Mouse (Mus musculus): ENCODE measurements around the gene Cntnap5a. TPM values are rescaled to one million over a fixed set of nuclear protein-coding genes. Genes with fewer than 3 reads are reported as not detected.

Gene Cntnap5a
- total and polyA plus RNA-seq, 3 experiments: not detected

- Histone ChIP-seq H3K36me3 (replicated peaks in 1 of 2; ENCODE audit: control insufficient read depth in 1 of 2, insufficient read depth in 1 of 2, low read length in 1 of 2) (no peaks in the 10 kb centered on the region), H3K79me2 (replicated peaks; ENCODE audit: control insufficient read depth, extremely low read depth, insufficient read depth, poor library complexity, severe bottlenecking) (no peaks in the 10 kb centered on the region), H3K9ac (ENCODE audit: insufficient read depth, low read depth) (no peak overlapping the region), H3K27me3 (replicated peaks) (no peaks in the 10 kb centered on the region), H3K27ac (ENCODE audit: insufficient read depth, low read depth) (no peak overlapping the region), H3K4me1 (ENCODE audit: control insufficient read depth in 1 of 2, insufficient read depth in 2 of 2) (no peaks in the 10 kb centered on the region), H3K9me3 (replicated peaks; ENCODE audit: low read length) (peaks cover 41% of the 10 kb centered on the region), H3K4me2 (ENCODE audit: insufficient read depth, low read depth, poor library complexity, severe bottlenecking) (no peak overlapping the region), H3K4me3 (replicated peaks in 1 of 3; ENCODE audit: low read depth in 2 of 3, low read length in 2 of 3, poor library complexity in 1 of 3) (no peak overlapping the region)
- DNase-seq (ENCODE audit: extremely low read depth): no peak
- dilution Hi-C loops (cut with MboI; ENCODE audit: extremely low pct_ligation_motif_present, extremely low pct_unique_long_range_greater_than_20kb, low sequenced_read_pairs) (no loop called here), in situ Hi-C loops (cut with MboI; ENCODE audit: low pct_ligation_motif_present, low pct_unique_long_range_greater_than_20kb, low sequenced_read_pairs) (no loop called here)
- no peak for TF ChIP-seq ZC3H11A (IDR thresholded peaks at IDR 0.05; ENCODE audit: low read depth, low read length)
- no peak for TF ChIP-seq MYC (IDR thresholded peaks at IDR 0.05; ENCODE audit: low read depth, low read length)
- TF ChIP-seq BHLHE40 (IDR thresholded peaks at IDR 0.05; ENCODE audit: low read depth, low read length): no peak
- no peak for TF ChIP-seq EP300 (IDR thresholded peaks at IDR 0.05; ENCODE audit: low read length)
- no peak for TF ChIP-seq TCF12 (IDR thresholded peaks at IDR 0.05; ENCODE audit: low read depth, low read length)
- no peak for TF ChIP-seq ELF1 (IDR thresholded peaks at IDR 0.05; ENCODE audit: low read depth, low read length)
- no peak for TF ChIP-seq ETS1 (conservative IDR thresholded peaks at IDR 0.05; ENCODE audit: low read depth, low read length)
- TF ChIP-seq RCOR1 (conservative IDR thresholded peaks at IDR 0.05; ENCODE audit: low read depth, low read length): no peak
- no peak for TF ChIP-seq MXI1 (IDR thresholded peaks at IDR 0.05; ENCODE audit: low read depth, low read length)
- TF ChIP-seq CHD2 (IDR thresholded peaks at IDR 0.05; ENCODE audit: low read length): no peak
- TF ChIP-seq E2F4 (IDR thresholded peaks at IDR 0.05; ENCODE audit: insufficient replicate concordance, low read depth, low read length): no peak
- TF ChIP-seq MAFK (IDR thresholded peaks at IDR 0.05; ENCODE audit: insufficient replicate concordance, low read length): no peak
- no peak for TF ChIP-seq RAD21 (IDR thresholded peaks at IDR 0.05; ENCODE audit: low read depth, low read length)
- no peak for TF ChIP-seq ZMIZ1 (IDR thresholded peaks at IDR 0.05; ENCODE audit: low read depth, low read length)
- no peak for TF ChIP-seq NRF1 (IDR thresholded peaks at IDR 0.05; ENCODE audit: low read depth, low read length)
- no peak for TF ChIP-seq NELFE (IDR thresholded peaks at IDR 0.05; ENCODE audit: low read depth, low read length)
- TF ChIP-seq PAX5 (IDR thresholded peaks at IDR 0.05; ENCODE audit: low read length): no peak
- TF ChIP-seq MAZ (IDR thresholded peaks at IDR 0.05; ENCODE audit: low read depth, low read length): no peak
Measured at GRCm38 (mm10) chr1:115945892-115946291, 261.3 kb downstream of the Cntnap5a start.

DNA sequence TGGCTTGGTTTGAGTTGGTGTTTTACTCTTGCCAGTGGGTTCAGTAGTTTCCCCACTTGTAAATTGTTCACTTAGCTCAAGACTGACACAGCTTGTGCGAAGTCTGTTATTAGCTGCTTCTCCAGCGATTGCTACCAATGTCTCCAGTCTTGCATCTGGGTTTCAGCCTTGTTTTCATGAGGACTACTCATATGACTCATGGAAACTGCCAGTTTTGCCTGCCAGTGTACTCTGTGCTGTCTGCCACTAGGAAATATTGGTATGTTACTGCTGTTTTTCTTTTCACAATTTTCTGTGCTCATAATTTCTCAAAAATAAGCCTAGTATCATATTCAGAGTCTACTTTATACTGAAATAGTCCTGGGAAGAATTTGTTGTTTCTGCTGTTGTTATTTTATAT, 272.0 kb downstream of the Cntnap5a start:
- Histone ChIP-seq H3K27me3 (replicated peaks) (no peaks in the 10 kb centered on the region), H3K4me1 (ENCODE audit: control insufficient read depth in 1 of 2, insufficient read depth in 2 of 2) (no peaks in the 10 kb centered on the region), H3K79me2 (replicated peaks; ENCODE audit: control insufficient read depth, extremely low read depth, insufficient read depth, poor library complexity, severe bottlenecking) (no peaks in the 10 kb centered on the region), H3K9me3 (replicated peaks; ENCODE audit: low read length) (peaks cover 33% of the 10 kb centered on the region), H3K9ac (ENCODE audit: insufficient read depth, low read depth) (no peak overlapping the region), H3K4me2 (ENCODE audit: insufficient read depth, low read depth, poor library complexity, severe bottlenecking) (no peak overlapping the region), H3K27ac (ENCODE audit: insufficient read depth, low read depth) (no peak overlapping the region), H3K4me3 (replicated peaks in 1 of 3; ENCODE audit: low read depth in 2 of 3, low read length in 2 of 3, poor library complexity in 1 of 3) (no peak overlapping the region), H3K36me3 (replicated peaks in 1 of 2; ENCODE audit: control insufficient read depth in 1 of 2, insufficient read depth in 1 of 2, low read length in 1 of 2) (no peaks in the 10 kb centered on the region)
- no peak for TF ChIP-seq TCF12 (IDR thresholded peaks at IDR 0.05; ENCODE audit: low read depth, low read length)
- DNase-seq (ENCODE audit: extremely low read depth): no peak
- in situ Hi-C loops (cut with MboI; ENCODE audit: low pct_ligation_motif_present, low pct_unique_long_range_greater_than_20kb, low sequenced_read_pairs) (no loop called here), dilution Hi-C loops (cut with MboI; ENCODE audit: extremely low pct_ligation_motif_present, extremely low pct_unique_long_range_greater_than_20kb, low sequenced_read_pairs) (no loop called here)
